Mouse (Mus musculus) urinary bladder, postnatal 10 days (tissue): ENCODE measurements around the gene Fbrsl1.
"Not testable (repeated sequence)": the region's sequence is repeated elsewhere in the genome, so short reads cannot be mapped to it uniquely, and the experiment has no call there.

Experiments used
- DNase-seq: peaks from one replicate; pipeline ENCODE4 v3.0.0; 2022; ENCODE audit warnings: low spot score

The Fbrsl1 gene

GRCm38 (mm10) chr5:110449294-110449693, 991 bp upstream of the Fbrsl1 start:
- no peak for DNase-seq

- no peak for DNase-seq
These were observed 425 bp downstream of the Fbrsl1 start for GRCm38 (mm10) chr5:110447720-110448435.

- DNase-seq = no peak
These were observed 3.8 kb downstream of the Fbrsl1 start for GRCm38 (mm10) chr5:110444509-110444908.

- DNase-seq = no peak
These were observed 5.2 kb downstream of the Fbrsl1 start for GRCm38 (mm10) chr5:110442966-110443590.

GRCm38 (mm10) chr5:110439565-110440310, 8.6 kb downstream of the Fbrsl1 start:
- DNase-seq = no peak

DNA sequence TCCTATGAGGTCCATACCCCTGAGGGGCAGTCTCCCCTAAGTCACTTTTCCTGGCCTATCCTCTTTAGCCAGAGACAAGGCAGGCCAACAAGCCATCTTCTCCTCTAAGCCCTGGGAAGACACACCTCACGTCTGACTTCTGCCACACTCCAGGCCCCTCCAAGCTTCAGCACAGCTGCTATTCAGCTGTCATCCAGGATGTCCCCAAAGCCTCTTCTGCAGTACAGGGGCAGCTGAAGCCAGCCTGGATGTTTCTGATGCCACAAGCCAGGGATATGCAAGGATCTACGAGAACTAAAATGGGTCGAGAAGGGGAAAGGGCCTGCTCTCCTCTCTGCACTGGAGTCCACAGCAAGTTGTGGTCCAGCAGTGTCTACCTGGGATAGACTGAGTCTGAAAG, 9.7 kb downstream of the Fbrsl1 start:
- no peak for DNase-seq

DNA sequence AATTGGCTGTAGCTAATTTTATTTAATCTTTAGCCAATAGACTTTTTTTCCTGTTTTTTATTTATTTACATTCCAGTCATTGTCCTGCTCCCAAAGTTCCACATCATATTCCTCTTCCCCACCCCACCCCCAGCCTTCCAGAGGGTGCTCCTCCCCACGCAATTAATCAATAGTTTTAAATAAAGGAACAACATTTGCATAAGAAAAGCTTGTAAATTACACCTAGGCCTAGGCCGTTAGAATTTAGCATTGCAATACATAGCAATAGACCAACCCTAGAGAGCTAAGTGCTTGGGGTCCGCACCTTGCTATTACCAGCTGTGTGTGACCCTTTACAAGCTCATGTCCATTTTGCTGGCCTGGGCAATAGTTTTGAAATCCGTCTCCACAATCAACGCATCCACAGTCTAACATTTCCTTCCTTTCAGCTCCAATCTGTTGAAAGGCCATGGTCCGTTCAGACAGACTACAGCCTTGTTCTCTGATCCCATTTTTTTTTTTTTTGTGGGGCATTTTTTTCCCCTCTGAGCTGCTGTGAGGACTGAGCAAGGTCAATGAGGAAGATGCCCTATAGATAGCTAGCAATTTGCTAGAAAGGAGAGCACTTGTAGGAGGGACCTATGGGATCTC, 10.6 kb downstream of the Fbrsl1 start:
- DNase-seq = no peak

DNA sequence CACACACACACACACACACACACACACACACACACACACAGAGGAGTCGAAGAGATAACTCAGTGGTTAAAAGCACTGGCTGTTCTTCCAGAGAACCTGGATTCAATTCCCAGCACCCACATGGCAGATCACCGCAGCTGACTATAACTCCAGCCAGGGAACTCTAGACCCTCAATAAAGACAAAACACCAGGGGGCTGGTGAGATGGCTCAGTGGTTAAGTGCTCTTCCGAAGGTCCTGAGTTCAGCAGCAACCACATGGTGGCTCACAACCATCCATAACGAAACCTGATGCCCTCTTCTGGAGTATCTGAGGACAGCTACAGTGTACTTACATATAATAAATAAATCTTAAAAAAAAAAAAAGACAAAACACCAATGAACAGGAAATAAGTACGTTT, 12.1 kb downstream of the Fbrsl1 start:
- DNase-seq = not testable (repeated sequence)

GRCm38 (mm10) chr5:110434816-110435215, 13.5 kb downstream of the Fbrsl1 start:
- DNase-seq = no peak

DNA sequence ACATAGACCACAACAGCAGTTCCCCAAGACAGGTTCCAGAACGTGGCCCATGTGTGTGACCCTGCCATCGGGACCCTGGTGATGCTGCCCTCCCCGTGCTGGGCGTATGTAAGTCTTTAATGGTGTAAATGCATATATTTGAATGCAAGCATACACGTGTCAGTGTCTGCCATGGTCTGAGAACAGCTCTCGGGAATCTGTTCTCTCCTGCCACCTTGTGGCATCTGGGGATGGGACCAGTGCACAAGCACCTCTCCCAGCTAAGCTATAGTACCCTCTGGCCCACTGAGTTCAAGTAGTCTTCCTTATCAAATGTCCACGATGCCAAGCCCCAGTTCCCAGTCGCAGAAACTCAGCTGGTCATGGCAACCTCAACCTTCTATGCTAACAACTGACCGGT, 19.3 kb downstream of the Fbrsl1 start:
- no peak for DNase-seq

- DNase-seq = no peak
These were observed 20.0 kb downstream of the Fbrsl1 start for GRCm38 (mm10) chr5:110428290-110428689.

- no peak for DNase-seq
These were observed 23.1 kb downstream of the Fbrsl1 start for GRCm38 (mm10) chr5:110425187-110425586.

DNA sequence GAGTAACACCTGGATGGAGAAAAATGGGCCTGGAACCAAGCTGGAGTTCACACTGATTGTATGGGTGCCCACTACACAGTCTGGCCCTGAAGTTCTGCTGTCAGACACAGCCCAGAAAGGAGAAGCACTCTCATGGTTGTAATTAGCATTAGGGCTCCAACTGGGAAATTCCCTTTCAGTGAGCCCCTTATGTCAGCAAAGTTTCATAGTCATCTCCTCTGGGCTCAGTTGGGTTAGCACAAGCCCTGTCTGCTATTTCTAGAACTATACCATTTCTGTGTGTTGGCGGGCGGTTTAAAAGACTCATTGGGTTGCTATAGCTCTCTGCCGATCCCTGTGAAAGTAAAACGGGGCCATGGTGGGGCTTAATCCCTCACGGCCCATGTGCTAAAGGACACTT, 24.1 kb downstream of the Fbrsl1 start:
- no peak for DNase-seq

DNA sequence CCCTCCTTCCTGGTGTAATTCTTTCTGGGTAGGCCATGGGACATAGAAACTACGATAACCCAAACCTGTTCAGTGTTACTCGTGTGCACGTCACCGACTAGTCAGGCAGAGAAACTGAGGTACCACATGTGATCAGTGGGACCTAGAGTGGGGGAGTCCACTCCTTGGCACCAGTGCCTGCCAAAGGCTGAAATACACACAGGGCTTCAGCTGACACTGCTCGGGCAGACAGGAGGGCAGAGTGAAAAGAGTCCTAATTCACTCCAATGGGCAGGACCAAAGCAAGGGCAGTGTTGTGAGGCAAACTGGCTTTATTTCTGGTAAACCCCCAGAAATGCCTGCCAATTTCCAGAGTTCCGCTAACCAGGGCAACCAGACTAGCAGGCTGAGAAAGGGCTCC, 26.9 kb downstream of the Fbrsl1 start:
- DNase-seq = no peak

DNA sequence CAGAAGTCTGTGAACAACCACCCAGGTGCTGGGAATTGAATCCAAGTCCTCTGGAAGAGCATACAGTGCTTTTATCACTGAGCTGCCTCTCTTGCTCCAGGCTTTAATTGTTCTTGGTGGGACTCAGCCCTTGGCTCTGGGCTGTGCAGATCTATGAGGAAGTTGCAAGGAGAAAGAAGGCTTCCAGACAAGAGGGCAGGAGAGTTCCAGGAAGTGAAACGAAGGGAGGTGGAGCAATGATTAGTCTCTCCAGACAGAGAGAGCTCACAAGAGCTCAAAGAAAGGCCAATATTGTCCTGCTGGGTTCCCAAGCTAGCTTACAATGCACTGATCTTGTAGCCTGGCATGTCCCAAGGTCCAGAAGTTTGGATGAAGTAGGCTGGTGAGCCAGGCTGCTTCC, 27.4 kb downstream of the Fbrsl1 start:
- no peak for DNase-seq

DNA sequence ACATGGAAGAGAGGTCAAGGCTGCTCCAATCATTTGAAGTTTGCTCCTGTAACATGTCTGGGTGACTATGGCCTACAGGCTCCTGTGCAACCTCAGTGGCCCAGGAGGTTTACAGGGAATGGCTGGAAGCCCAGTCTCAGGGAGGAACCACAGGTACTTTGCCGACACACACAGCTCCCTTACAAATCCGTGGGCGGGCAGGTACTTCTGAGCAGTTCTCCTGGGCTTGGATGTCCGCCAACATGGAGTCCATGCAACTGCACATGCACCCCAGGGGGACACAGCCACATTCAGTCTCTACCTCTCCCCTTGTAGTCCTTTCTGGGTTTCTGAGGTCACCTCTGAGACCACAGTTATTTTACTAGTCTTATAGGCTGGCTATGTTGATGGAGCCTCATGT, 28.1 kb downstream of the Fbrsl1 start:
- DNase-seq = no peak

- no peak for DNase-seq
These were observed 29.8 kb downstream of the Fbrsl1 start for GRCm38 (mm10) chr5:110418523-110418911.

DNA sequence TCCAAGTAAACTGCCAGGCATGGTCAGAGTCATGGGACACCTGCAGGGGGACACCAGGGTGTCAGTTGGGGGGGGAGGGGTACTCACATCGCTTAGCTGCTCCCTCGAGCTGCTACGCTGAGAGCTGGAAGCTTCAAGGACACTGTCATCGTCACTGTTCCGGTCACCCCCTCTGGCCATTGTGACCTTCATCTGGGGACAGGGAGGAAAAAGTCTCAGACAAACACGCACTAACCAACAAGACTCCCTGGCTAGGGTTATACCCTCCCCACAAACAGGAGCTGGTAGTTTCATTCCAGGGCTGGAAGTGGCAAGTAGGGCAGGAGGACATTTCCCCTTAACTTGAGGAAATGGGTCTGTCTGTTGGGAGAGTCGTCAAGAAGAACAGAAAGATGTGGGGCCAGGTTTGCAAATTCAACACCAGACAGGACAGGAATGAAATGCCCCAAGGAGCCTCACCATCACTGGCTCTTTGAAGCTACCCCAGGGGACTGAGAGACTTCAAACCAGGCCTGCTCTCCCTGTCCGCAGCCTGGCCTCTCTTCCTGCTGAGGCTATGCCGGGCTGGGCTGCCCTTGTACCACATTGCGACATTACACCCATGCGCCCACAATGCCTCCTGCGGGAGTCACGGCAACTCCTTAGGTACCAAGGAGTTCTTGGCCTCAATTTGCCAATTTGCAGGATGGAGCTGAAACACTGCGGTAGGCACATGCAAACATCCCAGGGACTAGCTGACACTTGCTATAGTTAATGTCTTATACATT, 30.4 kb downstream of the Fbrsl1 start:
- no peak for DNase-seq

GRCm38 (mm10) chr5:110416825-110417401, 31.4 kb downstream of the Fbrsl1 start:
- DNase-seq = no peak

- no peak for DNase-seq
These were observed 32.2 kb downstream of the Fbrsl1 start for GRCm38 (mm10) chr5:110415806-110416700.

DNA sequence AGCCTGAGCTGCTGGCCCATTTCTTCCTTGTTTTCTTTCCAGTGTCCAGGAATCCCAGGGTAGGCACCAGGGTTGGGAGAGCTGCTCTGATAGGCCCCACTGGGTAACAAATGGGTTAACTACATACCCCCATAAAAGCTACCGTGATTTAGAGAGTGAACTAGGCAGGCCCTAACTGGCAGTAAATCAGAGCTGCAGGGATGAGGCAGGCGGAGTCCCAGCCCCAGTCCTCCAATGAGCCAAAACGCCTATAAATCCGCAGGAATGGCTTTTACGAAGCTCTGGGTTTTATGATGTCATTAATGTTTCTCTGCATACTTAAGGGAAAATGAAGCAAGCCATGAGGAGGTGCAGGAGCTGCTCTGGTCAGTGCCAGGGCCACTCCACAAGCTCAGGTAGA, 33.3 kb downstream of the Fbrsl1 start:
- no peak for DNase-seq
